Mouse (Mus musculus) liver, adult 2 months (tissue): ENCODE results near the gene Gm2a.

Experiments used
- CTCF ChIP-seq: fragments of 200-500 bp; IDR thresholded peaks from 2 replicates; pipeline ENCODE4 v1.5.1; 2011; ENCODE audit warnings: low read depth, low read length, control low read depth
- POLR2A ChIP-seq: fragments of 200-500 bp; IDR thresholded peaks from 2 replicates; pipeline ENCODE4 v1.6.1; 2011; ENCODE audit warnings: low read length, control low read depth; ENCODE audit not compliant: insufficient read depth; ENCODE audit errors: extremely low read depth

DNA sequence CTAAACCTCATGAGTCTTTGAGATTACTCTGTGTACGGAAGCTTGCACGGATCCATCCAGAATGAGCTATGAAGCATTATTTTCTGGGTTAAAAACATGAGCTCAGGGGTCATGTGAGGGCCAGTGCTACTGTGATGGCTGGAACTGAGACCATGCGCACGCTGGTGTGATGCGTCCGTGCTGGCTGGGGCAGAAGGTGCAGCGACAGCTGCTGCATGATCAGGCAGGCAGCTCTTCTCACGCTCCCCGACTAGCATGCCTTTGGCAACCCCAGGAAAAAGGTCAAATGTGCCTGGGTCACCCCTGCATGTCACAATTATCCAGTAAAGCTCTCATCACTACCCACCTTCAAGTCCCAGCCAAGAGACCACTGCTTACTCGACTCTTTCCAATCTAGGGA, 24.7 kb upstream of the Gm2a start:
- TF ChIP-seq CTCF (no peak), POLR2A (no peak)
